12 mouse cellular contexts compared by ENCODE assay signal in genomic region chr8:54955935-54956573, GRCm38 (mm10). TPM values are rescaled to one million over a fixed set of nuclear protein-coding genes. Genes with fewer than 3 reads are reported as not detected.
A peak's percentile ranks its signal among the peaks of the same experiment; 100 is the strongest.
DNase-seq lines count a peak whose midpoint lies in the region; ATAC-seq lines count a peak whose summit lies in the region.
"Had no signal": no experiment of that assay in that cellular context is flagged by ENCODE, and none has a peak within 500 bp of the region (broad histone marks: within the 10 kb centered on the region; RNA-seq: fewer than 3 reads in every experiment).

No protein-coding gene starts in this region.

- DNase-seq in cerebellum, postnatal 14 days = peak; percentile 24 to 52
- no peak for DNase-seq in forebrain, embryonic 10.5 days (ENCODE audit: extremely low spot score, low spot score)
- DNase-seq in adrenal gland, adult 8-10 months = no peak
- DNase-seq in thymus, postnatal 10 days (ENCODE audit: low spot score in 2 of 2) = no peak
- DNase-seq in layer of hippocampus, postnatal 25 days (ENCODE audit: extremely low spot score in 1 of 2, low spot score in 1 of 2) = no peak
- DNase-seq: gastrocnemius, postnatal 25 days; heart, postnatal 10 days; thymus, postnatal 36 days had no signal

- peak overlapping the region; percentile 48 for H3K4me3 ChIP-seq in forebrain, embryonic 10.5 days
- H3K4me3 ChIP-seq in hindbrain, embryonic 15.5 days = peak overlapping the region; percentile 73
- H3K4me3 ChIP-seq in neural tube, embryonic 14.5 days (ENCODE audit: low read depth, low read length) = peak overlapping the region; percentile 58
- H3K4me3 ChIP-seq: kidney, embryonic 15.5 days had no signal

- H3K36me3 ChIP-seq in forebrain, embryonic 10.5 days (replicated peaks) = no peaks in the 10 kb centered on the region
- no peaks in the 10 kb centered on the region for H3K36me3 ChIP-seq in hindbrain, embryonic 15.5 days
- no peaks in the 10 kb centered on the region for H3K36me3 ChIP-seq in neural tube, embryonic 14.5 days (ENCODE audit: control insufficient read depth, insufficient read depth, low read length)
- H3K36me3 ChIP-seq: kidney, embryonic 15.5 days had no signal

- H3K9ac ChIP-seq in hindbrain, embryonic 15.5 days = peak overlapping the region; percentile 65
- peak overlapping the region; percentile 62 for H3K9ac ChIP-seq in neural tube, embryonic 14.5 days (replicated peaks; ENCODE audit: low read depth, low read length)
- H3K9ac ChIP-seq: kidney, embryonic 15.5 days had no signal

- 87% methylated on average over 6 of the region's 6 CpGs for WGBS in forebrain, embryonic 10.5 days
- 45% methylated on average over 6 of the region's 6 CpGs for WGBS in hindbrain, embryonic 15.5 days
- 53% methylated on average over 6 of the region's 6 CpGs for WGBS in neural tube, embryonic 14.5 days

- H3K4me2 ChIP-seq in hindbrain, embryonic 15.5 days = peak overlapping the region; percentile 47
- H3K4me2 ChIP-seq in neural tube, embryonic 14.5 days (ENCODE audit: low read depth, low read length) = peak overlapping the region; percentile 55
- H3K4me2 ChIP-seq: kidney, embryonic 15.5 days had no signal

- H3K27me3 ChIP-seq in forebrain, embryonic 10.5 days (ENCODE audit: poor library complexity, severe bottlenecking) = no peaks in the 10 kb centered on the region
- no peaks in the 10 kb centered on the region for H3K27me3 ChIP-seq in hindbrain, embryonic 15.5 days
- no peaks in the 10 kb centered on the region for H3K27me3 ChIP-seq in neural tube, embryonic 14.5 days (ENCODE audit: control insufficient read depth, insufficient read depth, low read length)
- H3K27me3 ChIP-seq: kidney, embryonic 15.5 days had no signal

- no peaks in the 10 kb centered on the region for H3K9me3 ChIP-seq in forebrain, embryonic 10.5 days
- no peaks in the 10 kb centered on the region for H3K9me3 ChIP-seq in hindbrain, embryonic 15.5 days
- no peaks in the 10 kb centered on the region for H3K9me3 ChIP-seq in neural tube, embryonic 14.5 days (ENCODE audit: control insufficient read depth, low read length)
- H3K9me3 ChIP-seq: kidney, embryonic 15.5 days had no signal

- no peak overlapping the region for H3K27ac ChIP-seq in forebrain, embryonic 10.5 days
- H3K27ac ChIP-seq in hindbrain, embryonic 15.5 days (replicated peaks) = peak overlapping the region; percentile 80
- no peak overlapping the region; the same call in 1 of the 2 replicates for H3K27ac ChIP-seq in neural tube, embryonic 14.5 days (ENCODE audit: low read depth, low read length)
- H3K27ac ChIP-seq: kidney, embryonic 15.5 days had no signal

- peak; percentile 55 for ATAC-seq in hindbrain, embryonic 15.5 days (ENCODE audit: low FRiP score, low read depth)
- ATAC-seq in neural tube, embryonic 14.5 days (ENCODE audit: low read depth) = peak; percentile 36; the same call in 1 of the 2 replicates
- ATAC-seq: lung, postnatal 0 days had no signal

- peaks cover 19% of the 10 kb centered on the region for H3K4me1 ChIP-seq in forebrain, embryonic 10.5 days
- peaks cover 15% of the 10 kb centered on the region for H3K4me1 ChIP-seq in hindbrain, embryonic 15.5 days (replicated peaks)
- peaks cover 8% of the 10 kb centered on the region; the same call in 1 of the 2 replicates for H3K4me1 ChIP-seq in neural tube, embryonic 14.5 days (ENCODE audit: control insufficient read depth, insufficient read depth, low read length)
- H3K4me1 ChIP-seq: kidney, embryonic 15.5 days had no signal

RNA-seq across cellular contexts. Expression of gene Gpm6a, which starts 1.4 kb away (rescaled TPM):
- 28.0 and 29.8 TPM in 2 replicates for polyA plus RNA-seq in forebrain, embryonic 10.5 days (2016; fragmentation: Nextera tagmentation; extraction: Ambion mirVana)
- 461 and 473 TPM in 2 replicates for polyA plus RNA-seq in hindbrain, embryonic 15.5 days (2015; fragmentation: Nextera tagmentation; extraction: Ambion mirVana)
- 484 and 610 TPM in 2 replicates for polyA plus RNA-seq in neural tube, embryonic 14.5 days (2014; fragmentation: Nextera tagmentation; extraction: Ambion mirVana)
- 1 to 10 TPM; 4.6 to 6.6 (median 5.3) TPM for total RNA-seq in adrenal gland, adult 8-10 months (2022)
- total RNA-seq in layer of hippocampus, postnatal 25 days (2021) = 1,000 to 10,000 TPM; 1,094 to 1,151 TPM

Comparison
In these comparisons a context has a peak if more than half of its experiments do, and no peak if none do; other contexts are left out.
1. DNase-seq: peak in cerebellum, postnatal 14 days (2 of 2); none in forebrain, embryonic 10.5 days (single experiment), adrenal gland, adult 8-10 months (single experiment), thymus, postnatal 10 days (0 of 2) and layer of hippocampus, postnatal 25 days (0 of 2).
2. RNA of gene Gpm6a, which starts 1.4 kb away (polyA plus RNA-seq): 484 to 610 TPM in neural tube, embryonic 14.5 days and 461 to 473 TPM in hindbrain, embryonic 15.5 days; 28.0 to 29.8 TPM in forebrain, embryonic 10.5 days; every median in the first group is over 10 times any median in the second.
3. Peak in every context shown above with its lines, with median percentiles within 50 percentile points of each other: H3K4me3 ChIP-seq.